Mouse (Mus musculus) cerebellum, adult 2 months (tissue): ENCODE results near the gene Pik3r2.

Experiments used
- CTCF ChIP-seq: fragments of 200-500 bp; IDR thresholded peaks from 2 replicates; pipeline ENCODE4 v1.5.1; 2011; ENCODE audit warnings: low read depth, mild to moderate bottlenecking, control low read depth, low read length, moderate library complexity, borderline replicate concordance; ENCODE audit not compliant: insufficient read depth
- POLR2A ChIP-seq: fragments of 200-500 bp; IDR thresholded peaks from 2 replicates; pipeline ENCODE4 v1.6.1; 2011; ENCODE audit warnings: low read length, control low read depth, borderline replicate concordance; ENCODE audit not compliant: insufficient read depth

- no peak for TF ChIP-seq POLR2A
- no peak for TF ChIP-seq CTCF
Measured at GRCm38 (mm10) chr8:70745691-70746220, 30.8 kb downstream of the Pik3r2 start.
